Mouse (Mus musculus) stomach, embryonic 15.5 days (tissue): ENCODE data around the gene Acad10. TPM values are rescaled to one million over a fixed set of nuclear protein-coding genes. Genes with fewer than 3 reads are reported as not detected.

Experiments used
- ATAC-seq: fragments of 200-750 bp; cut with Nextera tagmentation; 2 replicates; pipeline ENCODE4 v1.8.0; 2017; ENCODE audit warnings: low read depth, moderate number of reproducible peaks, moderate TSS enrichment; ENCODE audit not compliant: insufficient read depth, low FRiP score
- H3K27ac ChIP-seq: fragments of 300-500 bp; sonication (generic); 2 replicates; pipeline ENCODE4 v1.5.1; 2015; ENCODE audit warnings: mild to moderate bottlenecking, inconsistent platforms
- H3K27me3 ChIP-seq: fragments of 300-500 bp; sonication (generic); replicated peaks from 2 replicates; pipeline ENCODE4 v1.6.1; 2015; ENCODE audit warnings: inconsistent platforms
- H3K36me3 ChIP-seq: fragments of 300-500 bp; sonication (generic); 2 replicates; pipeline ENCODE4 v1.6.1; 2015; ENCODE audit warnings: inconsistent platforms
- H3K4me1 ChIP-seq: fragments of 300-500 bp; sonication (generic); 2 replicates; pipeline ENCODE4 v1.6.1; 2015; ENCODE audit warnings: inconsistent platforms
- H3K4me2 ChIP-seq: fragments of 300-500 bp; sonication (generic); 2 replicates; pipeline ENCODE4 v1.6.1; 2015; ENCODE audit warnings: mild to moderate bottlenecking, inconsistent platforms
- H3K4me3 ChIP-seq: fragments of 300-500 bp; sonication (generic); replicated peaks from 2 replicates; pipeline ENCODE4 v1.5.1; 2015; ENCODE audit warnings: inconsistent platforms
- H3K9ac ChIP-seq: fragments of 300-500 bp; sonication (generic); 2 replicates; pipeline ENCODE4 v1.6.1; 2015; ENCODE audit warnings: inconsistent platforms
- H3K9me3 ChIP-seq: fragments of 300-500 bp; sonication (generic); 2 replicates; pipeline ENCODE4 v1.6.1; 2016; ENCODE audit warnings: inconsistent platforms
- WGBS: fragments of 180-500 bp; shearing (Covaris S2); methylation state at CpG from one replicate; pipeline ENCODE4 v1.1.7; 2015; 5-methylcytosine and 5-hydroxymethylcytosine counted together
- polyA plus RNA-seq: library from polyadenylated mRNA; unstranded; fragments of >200 nt; fragmentation: Nextera tagmentation; extraction: Ambion mirVana; gene quantifications from 2 replicates; pipeline ENCODE4 v1.2.1, GENCODE M21; 2015

The Acad10 gene
- polyA plus RNA-seq, 1 experiment from 2014 or later = 3.1 TPM

- 78% methylated on average over 6 of the region's 6 CpGs for WGBS
- peaks cover 6% of the 10 kb centered on the region; the same call in 1 of the 2 replicates for H3K4me1 ChIP-seq
- no peak overlapping the region for H3K4me3 ChIP-seq
- H3K36me3 ChIP-seq = no peaks in the 10 kb centered on the region
- H3K27ac ChIP-seq = no peak overlapping the region
- no peaks in the 10 kb centered on the region for H3K9me3 ChIP-seq
- H3K4me2 ChIP-seq = no peak overlapping the region; the same call in 1 of the 2 replicates
- H3K9ac ChIP-seq = no peak overlapping the region
- ATAC-seq = no peak
- H3K27me3 ChIP-seq = no peaks in the 10 kb centered on the region
Observed at GRCm38 (mm10) chr5:121594714-121595313, 65.5 kb downstream of the Acad10 start.

GRCm38 (mm10) chr5:121593451-121594401, 66.6 kb downstream of the Acad10 start, which contains the start of gene Aldh2:
TSS of gene Aldh2 (minus strand) at chr5:121593824.
- ATAC-seq = peak; percentile 88
- WGBS = 3% methylated on average over 47 of the region's 47 CpGs
- Histone ChIP-seq H3K27me3 (no peaks in the 10 kb centered on the region), H3K9me3 (no peaks in the 10 kb centered on the region), H3K36me3 (no peaks in the 10 kb centered on the region), H3K4me3 (peak within 1 kb of the TSS; percentile 70), H3K4me1 (peaks cover 6% of the 10 kb centered on the region; the same call in 1 of the 2 replicates), H3K4me2 (peak within 1 kb of the TSS; percentile 95), H3K9ac (peak within 1 kb of the TSS; percentile 68), H3K27ac (peak within 1 kb of the TSS; percentile 71)

DNA sequence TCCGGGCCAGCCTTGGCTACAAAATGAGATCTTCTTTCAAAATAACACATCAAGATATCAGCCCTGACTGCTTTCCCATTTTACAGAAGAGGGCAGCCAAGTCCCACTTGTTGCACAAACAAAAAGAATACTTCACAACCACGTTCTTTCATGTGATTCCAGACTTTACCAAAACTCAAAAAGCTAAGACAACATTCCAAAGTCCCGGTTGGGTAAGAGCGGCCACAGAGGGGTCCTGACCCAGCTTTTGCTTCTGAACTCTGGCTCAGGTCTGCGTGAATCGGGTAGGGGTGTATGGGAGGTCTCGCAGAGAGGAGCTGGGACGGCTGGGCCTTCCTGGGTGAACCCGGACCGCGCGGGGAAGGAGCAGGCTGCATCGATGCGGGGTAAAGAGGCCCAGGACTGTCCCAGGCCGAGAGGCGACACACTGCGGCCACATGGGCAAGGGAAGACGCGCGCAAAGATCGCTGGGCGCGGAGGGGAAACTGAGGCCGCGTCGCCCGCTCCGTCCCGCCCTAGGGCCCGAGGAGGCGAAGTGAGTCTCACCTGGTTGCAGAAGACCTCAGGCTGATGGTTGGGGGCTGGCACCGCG, 67.4 kb downstream of the Acad10 start:
- Histone ChIP-seq H3K9me3 (no peaks in the 10 kb centered on the region), H3K27ac (peak overlapping the region; percentile 71), H3K4me2 (peak overlapping the region; percentile 95), H3K9ac (peak overlapping the region; percentile 68; the same call in 1 of the 2 replicates), H3K27me3 (no peaks in the 10 kb centered on the region), H3K36me3 (no peaks in the 10 kb centered on the region), H3K4me1 (peaks cover 6% of the 10 kb centered on the region; the same call in 1 of the 2 replicates), H3K4me3 (peak overlapping the region; percentile 70)
- ATAC-seq = peak; percentile 20; the same call in 1 of the 2 replicates
- 3% methylated on average over 33 of the region's 33 CpGs for WGBS

- 56% methylated on average over 11 of the region's 11 CpGs for WGBS
- no peak for ATAC-seq
- H3K4me1 ChIP-seq = peaks cover 6% of the 10 kb centered on the region; the same call in 1 of the 2 replicates
- no peak overlapping the region for H3K27ac ChIP-seq
- peak overlapping the region; percentile 70 for H3K4me3 ChIP-seq
- H3K9ac ChIP-seq = no peak overlapping the region
- H3K4me2 ChIP-seq = peak overlapping the region; percentile 95
- no peaks in the 10 kb centered on the region for H3K27me3 ChIP-seq
- H3K9me3 ChIP-seq = no peaks in the 10 kb centered on the region
- no peaks in the 10 kb centered on the region for H3K36me3 ChIP-seq
Observed at GRCm38 (mm10) chr5:121592064-121592815, 68.1 kb downstream of the Acad10 start.

DNA sequence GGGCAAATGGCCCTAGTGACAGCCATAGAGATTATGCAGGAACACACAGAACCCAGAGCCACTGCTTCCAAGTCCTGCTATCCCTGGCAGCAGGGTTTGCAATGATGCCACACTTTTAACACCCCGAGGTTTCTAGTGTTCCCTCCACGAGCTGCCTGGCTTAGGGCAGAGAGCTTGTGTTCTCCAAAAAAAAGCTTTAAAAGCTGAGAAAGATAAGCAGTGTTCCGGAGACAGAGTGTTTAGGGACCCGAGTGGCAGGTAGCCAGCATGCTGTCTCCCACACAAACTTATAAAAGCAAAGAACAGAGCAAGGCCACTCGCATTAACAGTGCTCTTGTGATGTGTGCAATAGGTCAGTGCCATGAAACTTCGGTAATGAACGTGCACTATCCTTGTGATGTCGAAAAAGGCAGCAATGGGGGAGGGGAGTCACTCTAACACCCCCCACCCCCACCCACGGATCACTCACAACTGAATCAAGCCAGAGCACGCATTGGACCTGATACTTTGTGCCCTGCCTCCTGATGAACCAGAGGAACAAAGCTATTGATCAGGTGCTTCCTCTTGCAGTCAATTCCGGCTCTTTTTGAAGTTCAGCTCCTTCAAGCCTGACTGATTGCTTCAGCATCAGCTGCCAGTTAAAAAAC, 68.8 kb downstream of the Acad10 start:
- Histone ChIP-seq H3K4me2 (peak overlapping the region; percentile 95), H3K4me1 (peaks cover 6% of the 10 kb centered on the region; the same call in 1 of the 2 replicates), H3K27me3 (no peaks in the 10 kb centered on the region), H3K4me3 (no peak overlapping the region), H3K36me3 (no peaks in the 10 kb centered on the region), H3K9me3 (no peaks in the 10 kb centered on the region), H3K27ac (no peak overlapping the region), H3K9ac (no peak overlapping the region)
- ATAC-seq = no peak
- WGBS = 60% methylated on average over 11 of the region's 11 CpGs

DNA sequence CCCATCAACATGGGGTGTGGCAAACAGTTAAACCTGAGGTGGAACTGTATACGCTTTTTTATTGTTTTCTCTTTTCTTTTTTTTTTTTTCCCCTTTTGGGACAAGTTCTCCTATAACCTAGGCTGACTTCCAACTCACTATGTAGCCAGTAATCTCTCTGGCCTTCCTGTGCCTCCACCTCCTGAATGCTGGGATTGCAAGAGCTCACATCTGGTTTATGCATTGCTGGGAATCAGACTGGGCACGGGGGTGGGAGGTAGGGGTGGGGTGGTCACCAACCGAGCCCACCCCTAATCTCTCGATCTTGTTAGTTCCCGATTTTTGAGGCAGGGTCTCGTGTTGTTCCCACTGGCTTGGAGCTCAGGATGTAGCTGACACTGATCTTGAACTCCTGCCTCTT, 70.4 kb downstream of the Acad10 start:
- H3K27ac ChIP-seq = no peak overlapping the region
- 84% methylated on average over 6 of the region's 6 CpGs for WGBS

DNA sequence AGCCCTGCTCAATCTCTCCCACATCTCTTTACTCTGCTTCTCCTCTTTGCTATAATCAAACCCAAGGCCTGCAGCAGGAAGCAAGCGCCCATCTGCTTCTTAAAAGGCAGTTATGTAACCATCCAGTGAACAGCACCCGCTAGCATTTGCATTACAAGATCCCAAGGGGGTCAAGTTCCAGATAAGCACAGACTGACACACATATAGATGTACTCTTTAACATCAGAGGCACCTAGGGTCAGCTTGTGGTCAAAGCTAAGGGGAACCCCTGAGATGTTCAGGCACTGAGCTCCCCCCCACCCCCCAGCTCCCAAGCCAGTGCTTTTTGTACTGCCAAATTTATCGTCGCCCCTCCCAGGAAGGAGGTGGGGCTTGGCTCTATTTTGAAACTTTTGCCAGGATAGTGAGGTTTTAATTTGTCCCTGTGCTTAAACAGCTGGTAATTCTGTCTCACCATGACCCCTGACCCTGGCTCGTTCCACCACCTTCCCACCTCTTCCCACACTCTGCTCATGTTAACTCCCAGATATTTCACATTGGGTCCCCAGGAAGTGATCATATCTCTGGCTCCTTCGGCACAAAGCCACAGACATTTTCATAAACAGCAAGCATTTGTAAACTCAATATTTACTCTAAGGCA, 73.8 kb downstream of the Acad10 start:
- peak overlapping the region; percentile 11; the same call in 1 of the 2 replicates for H3K4me2 ChIP-seq
- no peaks in the 10 kb centered on the region for H3K27me3 ChIP-seq
- no peaks in the 10 kb centered on the region for H3K9me3 ChIP-seq
- H3K36me3 ChIP-seq = no peaks in the 10 kb centered on the region
- H3K27ac ChIP-seq = peak overlapping the region; percentile 70
- no peak overlapping the region for H3K9ac ChIP-seq
- ATAC-seq = 0 out of 2 replicates have a peak, but pooled peaks have one; percentile 5
- 36% methylated on average over 6 of the region's 6 CpGs for WGBS
- H3K4me1 ChIP-seq = peaks cover 9% of the 10 kb centered on the region
- H3K4me3 ChIP-seq = no peak overlapping the region

More for the DNA sequence above, 70.4 kb downstream of the Acad10 start:
- Histone ChIP-seq H3K9ac (no peak overlapping the region), H3K4me2 (no peak overlapping the region), H3K9me3 (no peaks in the 10 kb centered on the region), H3K4me1 (peaks cover 6% of the 10 kb centered on the region; the same call in 1 of the 2 replicates), H3K4me3 (no peak overlapping the region), H3K27me3 (no peaks in the 10 kb centered on the region), H3K36me3 (no peaks in the 10 kb centered on the region)
- no peak for ATAC-seq

DNA sequence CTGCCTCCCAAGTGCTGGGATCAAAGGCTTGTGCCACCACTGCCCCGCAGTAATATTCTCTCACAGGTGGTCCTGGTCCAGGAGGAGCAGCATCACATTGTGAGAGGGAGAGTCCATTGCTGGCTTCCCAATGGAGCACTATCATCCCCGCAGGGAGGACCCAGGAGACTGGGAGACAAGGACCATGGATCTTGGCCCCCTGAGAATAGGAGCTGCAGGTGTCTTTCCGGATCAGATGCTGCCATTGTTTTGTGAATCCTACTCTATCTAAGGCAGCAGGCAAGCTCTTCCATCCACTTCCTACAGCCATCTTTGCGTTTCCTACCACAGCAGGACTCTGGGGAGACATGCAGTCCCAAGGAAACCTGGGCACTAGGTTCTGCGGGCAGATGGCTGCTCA, 74.6 kb downstream of the Acad10 start:
- Histone ChIP-seq H3K27ac (peak overlapping the region; percentile 70; the same call in 1 of the 2 replicates), H3K9ac (no peak overlapping the region), H3K9me3 (no peaks in the 10 kb centered on the region), H3K4me3 (no peak overlapping the region), H3K4me2 (no peak overlapping the region), H3K27me3 (no peaks in the 10 kb centered on the region), H3K36me3 (no peaks in the 10 kb centered on the region), H3K4me1 (peaks cover 9% of the 10 kb centered on the region)
- no peak for ATAC-seq
- WGBS = 86% methylated on average over 5 of the region's 5 CpGs

DNA sequence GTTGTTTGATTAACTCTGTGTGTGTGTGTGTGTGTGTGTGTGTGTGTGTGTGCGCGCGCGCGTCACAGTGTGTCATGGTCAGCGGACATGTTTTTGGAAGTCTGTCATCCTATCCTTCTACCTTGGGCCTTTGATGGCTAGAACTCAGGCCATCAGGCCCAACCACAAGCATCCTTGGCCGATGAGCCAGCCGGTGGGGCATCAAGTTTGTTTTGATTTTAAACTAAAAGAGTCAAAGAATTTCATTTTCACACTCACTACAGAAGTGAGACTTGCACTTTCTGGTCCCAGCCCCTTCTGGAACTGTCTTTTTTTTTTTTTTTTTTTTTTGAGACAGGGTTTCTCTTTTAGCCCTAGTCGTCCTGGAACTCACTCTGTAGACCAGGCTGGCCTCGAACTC, 75.3 kb downstream of the Acad10 start:
- Histone ChIP-seq H3K27me3 (no peaks in the 10 kb centered on the region), H3K9ac (no peak overlapping the region), H3K4me1 (peaks cover 9% of the 10 kb centered on the region), H3K4me3 (no peak overlapping the region), H3K27ac (no peak overlapping the region), H3K9me3 (no peaks in the 10 kb centered on the region), H3K36me3 (peaks cover 4% of the 10 kb centered on the region; the same call in 1 of the 2 replicates), H3K4me2 (no peak overlapping the region)
- no peak for ATAC-seq
- 91% methylated on average over 10 of the region's 10 CpGs for WGBS

DNA sequence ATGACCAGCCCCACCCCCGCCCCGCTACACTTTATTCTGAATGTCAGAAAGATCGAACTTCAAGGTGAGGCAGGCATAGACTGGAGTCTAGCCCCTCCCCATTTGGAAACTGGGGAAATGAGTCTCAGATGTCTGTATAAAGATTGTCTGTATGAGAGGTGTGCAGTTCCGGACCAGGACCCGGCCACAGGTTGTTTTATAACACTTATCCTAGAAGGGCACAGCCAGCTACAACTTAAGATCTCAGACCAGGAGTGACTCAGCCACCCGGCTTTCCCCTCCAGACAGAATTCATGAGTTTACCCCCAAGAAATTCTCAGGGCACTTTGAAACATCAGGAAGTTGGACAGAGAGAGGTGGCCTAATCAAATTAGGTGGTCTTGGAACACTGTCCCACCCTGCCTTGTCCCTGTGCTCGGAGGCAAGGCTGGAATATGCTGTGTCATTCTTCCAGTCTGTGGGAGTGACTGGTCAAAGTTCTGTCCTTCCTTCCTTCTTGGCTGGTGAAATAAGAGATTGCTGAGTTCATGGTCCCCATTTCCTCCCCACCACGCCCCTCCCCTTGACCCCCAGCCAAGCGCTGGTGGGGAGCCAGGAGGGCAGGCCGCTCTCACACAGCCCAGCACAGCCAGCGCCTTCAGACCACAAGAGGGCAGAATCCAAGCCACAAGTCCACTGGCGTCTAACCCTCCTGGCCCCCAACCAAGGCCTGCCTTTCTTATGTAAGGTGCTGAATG, 76.4 kb downstream of the Acad10 start:
- H3K36me3 ChIP-seq = peaks cover 14% of the 10 kb centered on the region; the same call in 1 of the 2 replicates

More for the DNA sequence above, 76.4 kb downstream of the Acad10 start:
- WGBS = 49% methylated on average over 12 of the region's 12 CpGs
- no peaks in the 10 kb centered on the region for H3K27me3 ChIP-seq
- no peak overlapping the region for H3K4me3 ChIP-seq
- H3K4me1 ChIP-seq = peaks cover 9% of the 10 kb centered on the region
- peak; percentile 77 for ATAC-seq
- no peak overlapping the region for H3K9ac ChIP-seq
- no peaks in the 10 kb centered on the region for H3K9me3 ChIP-seq
- H3K27ac ChIP-seq = peak overlapping the region; percentile 48
- H3K4me2 ChIP-seq = 0 out of 2 replicates have a peak overlapping the region, but pooled peaks have one; percentile 16
